In genomic region chr5:8424116-8424515, GRCm38 (mm10) we compare ENCODE assay signal across 8 mouse cellular contexts. TPM values are rescaled to one million over a fixed set of nuclear protein-coding genes. Genes with fewer than 3 reads are reported as not detected.
DNase-seq lines count a peak whose midpoint lies in the region; ATAC-seq and TF ChIP-seq lines count a peak whose summit lies in the region.

No protein-coding gene starts in this region.

- H3K4me1 ChIP-seq in ES-Bruce4 (ENCODE audit: control insufficient read depth, insufficient read depth, low read length) = peaks cover 1% of the 10 kb centered on the region
- peaks cover 3% of the 10 kb centered on the region for H3K4me1 ChIP-seq in embryonic fibroblast, embryonic 13.5 days (ENCODE audit: control insufficient read depth, insufficient read depth, low read length)
- peaks cover 38% of the 10 kb centered on the region for H3K4me1 ChIP-seq in liver, embryonic 12.5 days

- peak overlapping the region; percentile 81 for H3K4me2 ChIP-seq in liver, embryonic 12.5 days

- 27% methylated on average over 7 of the region's 7 CpGs for WGBS in liver, embryonic 12.5 days (ENCODE audit: insufficient replicate concordance)

- no peak for ATAC-seq in liver, embryonic 12.5 days
- ATAC-seq in cerebellum, adult (ENCODE audit: insufficient number of reproducible peaks, low FRiP score, low TSS enrichment) = no peak

- TF ChIP-seq POLR2A in ES-Bruce4 (IDR thresholded peaks at IDR 0.05; ENCODE audit: insufficient read depth, low read length) = no peak
- TF ChIP-seq POLR2A in embryonic fibroblast, embryonic 13.5 days (IDR thresholded peaks at IDR 0.05; ENCODE audit: low read depth, low read length) = no peak

- no peak for TF ChIP-seq CTCF in ES-Bruce4 (IDR thresholded peaks at IDR 0.05; ENCODE audit: low read depth, low read length)
- TF ChIP-seq CTCF in embryonic fibroblast, embryonic 13.5 days (IDR thresholded peaks at IDR 0.05; ENCODE audit: borderline replicate concordance, insufficient read depth, low read length) = no peak

- peak overlapping the region; percentile 90 for H3K4me3 ChIP-seq in ES-Bruce4 (ENCODE audit: low read depth, low read length)
- peak overlapping the region; percentile 69 for H3K4me3 ChIP-seq in embryonic fibroblast, embryonic 13.5 days (ENCODE audit: insufficient read depth, low read length)
- peak overlapping the region; percentile 95 for H3K4me3 ChIP-seq in liver, embryonic 12.5 days

- DNase-seq in 3T3-L1 (ENCODE audit: low read depth, low spot score) = peak; percentile 58
- DNase-seq in adipocyte (ENCODE audit: low spot score) = no peak
- no peak for DNase-seq in layer of hippocampus, adult 8-10 months (ENCODE audit: low spot score in 2 of 2)
- no peak for DNase-seq in cerebellum, adult 8-10 months

- H3K27me3 ChIP-seq in ES-Bruce4 (ENCODE audit: control insufficient read depth, insufficient read depth, low read length, poor library complexity, severe bottlenecking) = no peaks in the 10 kb centered on the region
- no peaks in the 10 kb centered on the region for H3K27me3 ChIP-seq in liver, embryonic 12.5 days (replicated peaks)

- peaks cover 30% of the 10 kb centered on the region for H3K36me3 ChIP-seq in ES-Bruce4 (ENCODE audit: control insufficient read depth, insufficient read depth, low read length, poor library complexity, severe bottlenecking)
- peaks cover 20% of the 10 kb centered on the region for H3K36me3 ChIP-seq in liver, embryonic 12.5 days

- TF ChIP-seq EP300 in ES-Bruce4 (IDR thresholded peaks at IDR 0.05; ENCODE audit: insufficient read depth, low read depth, low read length) = peak; percentile 74

- peak overlapping the region; percentile 86 for H3K27ac ChIP-seq in ES-Bruce4 (ENCODE audit: insufficient read depth, low read length)
- peak overlapping the region; percentile 50 for H3K27ac ChIP-seq in embryonic fibroblast, embryonic 13.5 days (ENCODE audit: insufficient read depth, low read length)
- peak overlapping the region; percentile 94; the same call in 1 of the 2 replicates for H3K27ac ChIP-seq in liver, embryonic 12.5 days

- peak overlapping the region; percentile 99 for H3K9ac ChIP-seq in ES-Bruce4 (ENCODE audit: low read depth, poor library complexity, severe bottlenecking)
- peak overlapping the region; percentile 93 for H3K9ac ChIP-seq in liver, embryonic 12.5 days

- no peaks in the 10 kb centered on the region for H3K9me3 ChIP-seq in ES-Bruce4 (replicated peaks; ENCODE audit: control insufficient read depth, insufficient read depth, low read length, poor library complexity, severe bottlenecking)
- H3K9me3 ChIP-seq in liver, embryonic 12.5 days (replicated peaks) = no peaks in the 10 kb centered on the region

RNA-seq across cellular contexts. Expression of gene Slc25a40, which starts 1.5 kb away (rescaled TPM):
- 77.4 and 80.5 TPM in 2 replicates for polyA plus RNA-seq in ES-Bruce4 (2011; ENCODE audit: insufficient read depth, insufficient read length, low read depth, missing spikeins)
- 17.3 and 24.6 TPM in 2 replicates for polyA plus RNA-seq in embryonic fibroblast, embryonic 13.5 days (2011; ENCODE audit: insufficient read length, low read depth, missing spikeins)
- polyA plus RNA-seq in liver, embryonic 12.5 days (2016; fragmentation: Nextera tagmentation; extraction: Ambion mirVana) = 5.3 TPM in 2 replicates
- total RNA-seq in layer of hippocampus, adult 8-10 months (2022) = 10 to 100 TPM; 10.3 to 13.5 (median 12.2) TPM

RNA-seq across cellular contexts. Expression of gene Dbf4, which starts 1.6 kb away (rescaled TPM):
- 207 and 213 TPM in 2 replicates for polyA plus RNA-seq in ES-Bruce4 (2011; ENCODE audit: insufficient read depth, insufficient read length, low read depth, missing spikeins)
- polyA plus RNA-seq in embryonic fibroblast, embryonic 13.5 days (2011; ENCODE audit: insufficient read length, low read depth, missing spikeins) = 43.9 and 57.5 TPM in 2 replicates
- polyA plus RNA-seq in liver, embryonic 12.5 days (2016; fragmentation: Nextera tagmentation; extraction: Ambion mirVana) = 41.9 and 46.2 TPM in 2 replicates
- total RNA-seq in layer of hippocampus, adult 8-10 months (2022) = 1 to 10 TPM; 1.7 to 2.9 (median 2.0) TPM

RNA-seq across cellular contexts. Expression of gene Adam22, which starts 56.2 kb away (rescaled TPM):
- polyA plus RNA-seq in ES-Bruce4 (2011; ENCODE audit: insufficient read depth, insufficient read length, low read depth, missing spikeins) = 5.6 and 7.7 TPM in 2 replicates
- polyA plus RNA-seq in embryonic fibroblast, embryonic 13.5 days (2011; ENCODE audit: insufficient read length, low read depth, missing spikeins) = 5.0 and 10.4 TPM in 2 replicates
- polyA plus RNA-seq in liver, embryonic 12.5 days (2016; fragmentation: Nextera tagmentation; extraction: Ambion mirVana) = 0.56 and 0.93 TPM in 2 replicates
- total RNA-seq in layer of hippocampus, adult 8-10 months (2022) = 100 to 1,000 TPM; 156 to 171 (median 164) TPM
